Mouse (Mus musculus): ENCODE results near the gene Unc5c. TPM values are rescaled to one million over a fixed set of nuclear protein-coding genes. Genes with fewer than 3 reads are reported as not detected.

Gene Unc5c
- polyA plus RNA-seq, 1 experiment from 2014 or later: 15.1 TPM

DNA sequence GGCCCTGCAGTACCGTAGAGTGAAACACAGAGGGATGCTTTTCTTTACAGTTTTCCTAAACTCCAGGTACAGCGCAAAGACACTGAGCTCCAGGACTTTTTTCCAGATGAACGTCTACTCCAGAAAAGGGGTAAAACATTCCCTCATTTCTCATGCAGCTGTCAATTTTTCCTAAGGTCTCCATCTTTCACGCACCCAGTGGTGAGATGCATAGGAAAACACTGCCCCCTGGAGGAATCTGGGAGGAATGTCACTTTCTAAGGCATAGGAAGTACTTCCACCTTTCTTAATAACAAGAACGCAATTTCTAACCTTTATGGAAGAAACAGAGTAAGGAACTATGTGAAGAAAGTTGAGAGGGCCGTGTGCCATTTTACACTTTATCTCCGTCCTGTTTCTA lies 373.8 kb downstream of the Unc5c start:
- DNase-seq (peak; percentile 84), ATAC-seq (ENCODE audit: low FRiP score, low TSS enrichment) (no peak; the same call in 1 of the 2 replicates)
- Histone ChIP-seq H3K36me3 (ENCODE audit: control insufficient read depth, insufficient read depth, low read length) (no peaks in the 10 kb centered on the region), H3K27me3 (ENCODE audit: control insufficient read depth, insufficient read depth, low read length) (no peaks in the 10 kb centered on the region), H3K4me2 (ENCODE audit: low read length) (no peak overlapping the region), H3K27ac (replicated peaks; ENCODE audit: low read depth, low read length) (no peak overlapping the region), H3K4me1 (ENCODE audit: control insufficient read depth, insufficient read depth, low read length) (no peaks in the 10 kb centered on the region), H3K9ac (replicated peaks; ENCODE audit: low read length) (no peak overlapping the region), H3K9me3 (ENCODE audit: control insufficient read depth, low read length) (no peaks in the 10 kb centered on the region), H3K4me3 (replicated peaks; ENCODE audit: low read depth, low read length) (no peak overlapping the region)
- WGBS: 40% methylated on average over 7 of the region's 7 CpGs

- no peak overlapping the region for H3K27ac ChIP-seq (replicated peaks; ENCODE audit: low read depth, low read length)
- no peaks in the 10 kb centered on the region for H3K4me1 ChIP-seq (ENCODE audit: control insufficient read depth, insufficient read depth, low read length)
- H3K36me3 ChIP-seq (ENCODE audit: control insufficient read depth, insufficient read depth, low read length): no peaks in the 10 kb centered on the region
- no peak overlapping the region for H3K4me2 ChIP-seq (ENCODE audit: low read length)
- ATAC-seq (ENCODE audit: low FRiP score, low TSS enrichment) (no peak), DNase-seq (no peak)
- H3K4me3 ChIP-seq (replicated peaks; ENCODE audit: low read depth, low read length): no peak overlapping the region
- no peaks in the 10 kb centered on the region for H3K9me3 ChIP-seq (ENCODE audit: control insufficient read depth, low read length)
- no peak overlapping the region for H3K9ac ChIP-seq (replicated peaks; ENCODE audit: low read length)
- no peaks in the 10 kb centered on the region for H3K27me3 ChIP-seq (ENCODE audit: control insufficient read depth, insufficient read depth, low read length)
- 46% methylated on average over 1 of the region's 1 CpGs for WGBS
These were observed 384.2 kb downstream of the Unc5c start for GRCm38 (mm10) chr3:141849206-141849605.

DNA sequence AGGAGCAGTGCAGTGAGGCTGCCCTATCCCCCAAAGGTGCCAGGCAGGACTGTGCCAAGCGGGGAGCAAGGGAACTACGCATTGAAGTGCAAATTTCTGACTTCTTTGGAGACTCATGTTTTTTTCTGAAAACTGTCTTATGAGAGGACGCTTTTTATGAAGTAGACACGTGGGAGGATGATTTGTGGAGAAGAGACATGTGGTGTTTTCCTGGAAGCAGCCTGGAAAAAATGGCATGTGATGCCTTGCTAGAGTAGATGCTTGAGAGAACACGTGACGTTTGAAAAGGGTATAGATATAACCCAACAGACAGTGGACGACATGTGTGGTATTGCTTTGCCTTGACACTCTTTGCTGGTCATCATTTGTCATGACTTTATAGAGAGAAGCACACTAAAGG lies 385.1 kb downstream of the Unc5c start:
- Histone ChIP-seq H3K27me3 (ENCODE audit: control insufficient read depth, insufficient read depth, low read length) (no peaks in the 10 kb centered on the region), H3K27ac (replicated peaks; ENCODE audit: low read depth, low read length) (no peak overlapping the region), H3K36me3 (ENCODE audit: control insufficient read depth, insufficient read depth, low read length) (no peaks in the 10 kb centered on the region), H3K4me1 (ENCODE audit: control insufficient read depth, insufficient read depth, low read length) (no peaks in the 10 kb centered on the region), H3K4me3 (replicated peaks; ENCODE audit: low read depth, low read length) (no peak overlapping the region), H3K9me3 (ENCODE audit: control insufficient read depth, low read length) (no peaks in the 10 kb centered on the region), H3K9ac (replicated peaks; ENCODE audit: low read length) (no peak overlapping the region), H3K4me2 (ENCODE audit: low read length) (no peak overlapping the region)
- ATAC-seq (ENCODE audit: low FRiP score, low TSS enrichment): no peak
- DNase-seq: no peak
- 68% methylated on average over 7 of the region's 7 CpGs for WGBS

DNA sequence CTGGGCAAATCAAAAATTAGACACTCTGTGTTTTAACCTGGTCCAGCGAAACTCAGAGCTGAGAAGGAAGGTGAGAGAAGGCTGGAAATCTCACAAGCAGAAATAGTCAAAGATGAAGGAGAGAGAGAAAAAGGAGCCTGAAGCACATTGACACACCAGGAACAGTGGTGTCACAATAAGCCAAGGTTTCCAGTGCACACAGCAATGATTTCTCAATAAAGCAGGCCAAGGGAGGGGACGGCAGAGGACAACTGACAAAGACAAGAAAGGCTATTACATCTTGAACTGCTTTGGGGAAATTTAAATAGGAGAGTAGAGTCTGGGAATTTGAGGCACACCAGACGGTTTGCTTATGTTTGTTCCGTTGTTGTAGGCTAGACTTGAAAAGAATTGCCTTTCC lies 389.3 kb downstream of the Unc5c start:
- H3K27ac ChIP-seq (replicated peaks; ENCODE audit: low read depth, low read length): no peak overlapping the region
- no peak overlapping the region for H3K4me2 ChIP-seq (ENCODE audit: low read length)
- no peak for DNase-seq
- no peaks in the 10 kb centered on the region for H3K36me3 ChIP-seq (ENCODE audit: control insufficient read depth, insufficient read depth, low read length)
- no peak overlapping the region for H3K9ac ChIP-seq (replicated peaks; ENCODE audit: low read length)
- 84% methylated on average over 4 of the region's 4 CpGs for WGBS
- no peaks in the 10 kb centered on the region for H3K9me3 ChIP-seq (ENCODE audit: control insufficient read depth, low read length)
- H3K4me3 ChIP-seq (replicated peaks; ENCODE audit: low read depth, low read length): no peak overlapping the region
- H3K27me3 ChIP-seq (ENCODE audit: control insufficient read depth, insufficient read depth, low read length): no peaks in the 10 kb centered on the region
- H3K4me1 ChIP-seq (ENCODE audit: control insufficient read depth, insufficient read depth, low read length): no peaks in the 10 kb centered on the region
- ATAC-seq (ENCODE audit: low FRiP score, low TSS enrichment): no peak

- H3K9me3 ChIP-seq (ENCODE audit: control insufficient read depth, low read length): no peaks in the 10 kb centered on the region
- no peak overlapping the region for H3K9ac ChIP-seq (replicated peaks; ENCODE audit: low read length)
- H3K4me1 ChIP-seq (ENCODE audit: control insufficient read depth, insufficient read depth, low read length): no peaks in the 10 kb centered on the region
- WGBS: 95% methylated on average over 8 of the region's 8 CpGs
- H3K4me2 ChIP-seq (ENCODE audit: low read length): no peak overlapping the region
- no peak overlapping the region for H3K4me3 ChIP-seq (replicated peaks; ENCODE audit: low read depth, low read length)
- H3K27ac ChIP-seq (replicated peaks; ENCODE audit: low read depth, low read length): no peak overlapping the region
- DNase-seq: no peak
- H3K36me3 ChIP-seq (ENCODE audit: control insufficient read depth, insufficient read depth, low read length): no peaks in the 10 kb centered on the region
- no peaks in the 10 kb centered on the region for H3K27me3 ChIP-seq (ENCODE audit: control insufficient read depth, insufficient read depth, low read length)
- no peak for ATAC-seq (ENCODE audit: low FRiP score, low TSS enrichment)
These were observed 392.1 kb downstream of the Unc5c start for GRCm38 (mm10) chr3:141857123-141857522.

DNA sequence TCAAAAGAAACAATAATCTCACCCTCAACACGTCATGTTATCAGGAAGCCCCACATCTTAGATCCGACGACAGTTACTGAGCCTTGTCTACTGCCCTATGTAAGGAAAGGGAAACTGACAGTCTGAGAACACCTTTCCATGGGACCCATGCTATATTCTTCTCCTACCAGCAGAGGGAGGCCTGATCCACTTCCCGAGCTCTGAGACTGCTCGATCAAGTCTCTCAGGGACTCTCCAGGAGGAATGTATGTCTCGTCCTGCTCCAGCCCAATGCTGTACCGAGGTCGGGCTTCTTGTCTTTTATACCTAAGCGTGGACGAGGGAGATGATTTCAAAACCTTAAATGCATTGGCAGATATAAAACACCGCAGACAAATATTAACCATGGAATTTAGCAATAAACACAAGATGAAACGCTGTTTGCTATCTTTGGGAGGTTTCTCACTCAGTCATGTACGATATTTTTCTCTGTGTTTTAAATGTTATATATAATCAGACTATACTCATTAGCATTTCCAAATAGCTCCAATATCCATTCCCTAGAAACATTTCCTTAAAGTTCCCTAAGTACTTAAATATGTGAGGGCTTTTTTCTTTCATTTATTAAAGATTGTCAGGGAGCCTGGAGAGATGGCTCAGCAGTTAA lies 397.9 kb downstream of the Unc5c start:
- Histone ChIP-seq H3K27ac (replicated peaks; ENCODE audit: low read depth, low read length) (no peak overlapping the region), H3K9ac (replicated peaks; ENCODE audit: low read length) (no peak overlapping the region), H3K9me3 (ENCODE audit: control insufficient read depth, low read length) (no peaks in the 10 kb centered on the region), H3K4me1 (ENCODE audit: control insufficient read depth, insufficient read depth, low read length) (no peaks in the 10 kb centered on the region), H3K27me3 (ENCODE audit: control insufficient read depth, insufficient read depth, low read length) (no peaks in the 10 kb centered on the region), H3K4me3 (replicated peaks; ENCODE audit: low read depth, low read length) (no peak overlapping the region), H3K36me3 (ENCODE audit: control insufficient read depth, insufficient read depth, low read length) (no peaks in the 10 kb centered on the region), H3K4me2 (ENCODE audit: low read length) (peak overlapping the region; percentile 42)
- ATAC-seq (ENCODE audit: low FRiP score, low TSS enrichment) (peak; percentile 78), DNase-seq (peak; percentile 87)
- WGBS: 22% methylated on average over 13 of the region's 13 CpGs

GRCm38 (mm10) chr3:141871805-141872204 lies 406.8 kb downstream of the Unc5c start:
- Histone ChIP-seq H3K9me3 (ENCODE audit: control insufficient read depth, low read length) (no peaks in the 10 kb centered on the region), H3K4me3 (replicated peaks; ENCODE audit: low read depth, low read length) (no peak overlapping the region), H3K27me3 (ENCODE audit: control insufficient read depth, insufficient read depth, low read length) (no peaks in the 10 kb centered on the region), H3K4me2 (ENCODE audit: low read length) (no peak overlapping the region), H3K9ac (replicated peaks; ENCODE audit: low read length) (no peak overlapping the region), H3K4me1 (ENCODE audit: control insufficient read depth, insufficient read depth, low read length) (no peaks in the 10 kb centered on the region), H3K36me3 (ENCODE audit: control insufficient read depth, insufficient read depth, low read length) (no peaks in the 10 kb centered on the region), H3K27ac (replicated peaks; ENCODE audit: low read depth, low read length) (no peak overlapping the region)
- DNase-seq (no peak), ATAC-seq (ENCODE audit: low FRiP score, low TSS enrichment) (no peak)
- WGBS: 78% methylated on average over 3 of the region's 3 CpGs

DNA sequence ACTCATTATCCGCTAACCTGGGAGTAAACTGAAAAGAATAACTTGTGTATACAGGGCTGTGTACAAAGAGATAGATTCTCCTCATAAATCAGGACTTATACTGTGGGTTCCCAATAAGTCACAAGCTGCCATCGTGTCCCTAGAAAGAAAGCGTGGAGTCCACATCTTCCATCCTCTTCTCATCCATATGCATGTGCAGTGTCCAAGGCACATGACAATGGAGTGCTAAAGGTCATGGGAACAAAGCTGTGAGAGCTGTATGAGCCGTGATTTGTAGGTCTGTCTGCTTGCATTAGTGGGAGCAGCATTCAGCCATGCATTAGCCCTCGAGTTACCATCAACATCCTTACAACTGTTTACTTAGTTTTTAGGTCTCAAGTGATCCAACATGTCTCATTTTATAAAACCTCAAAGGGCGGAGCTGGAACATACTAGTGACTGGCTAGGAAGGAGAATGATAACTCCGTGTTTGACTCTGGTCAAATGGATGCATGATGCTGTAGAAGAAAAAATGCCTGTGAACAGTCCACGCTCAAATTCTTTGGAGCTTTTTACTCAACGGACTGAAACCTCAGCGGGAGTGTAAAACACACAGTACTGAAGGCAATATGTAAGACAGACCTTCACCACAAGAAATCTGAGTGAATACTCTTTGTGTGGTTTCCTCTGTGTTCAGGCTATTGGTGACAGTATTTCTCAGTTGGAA lies 407.5 kb downstream of the Unc5c start:
- no peaks in the 10 kb centered on the region for H3K27me3 ChIP-seq (ENCODE audit: control insufficient read depth, insufficient read depth, low read length)
- no peaks in the 10 kb centered on the region for H3K4me1 ChIP-seq (ENCODE audit: control insufficient read depth, insufficient read depth, low read length)
- DNase-seq (no peak), ATAC-seq (ENCODE audit: low FRiP score, low TSS enrichment) (no peak)
- no peak overlapping the region for H3K4me3 ChIP-seq (replicated peaks; ENCODE audit: low read depth, low read length)
- 45% methylated on average over 10 of the region's 10 CpGs for WGBS
- no peak overlapping the region for H3K9ac ChIP-seq (replicated peaks; ENCODE audit: low read length)
- H3K4me2 ChIP-seq (ENCODE audit: low read length): no peak overlapping the region
- no peaks in the 10 kb centered on the region for H3K36me3 ChIP-seq (ENCODE audit: control insufficient read depth, insufficient read depth, low read length)
- no peaks in the 10 kb centered on the region for H3K9me3 ChIP-seq (ENCODE audit: control insufficient read depth, low read length)
- H3K27ac ChIP-seq (replicated peaks; ENCODE audit: low read depth, low read length): no peak overlapping the region

DNA sequence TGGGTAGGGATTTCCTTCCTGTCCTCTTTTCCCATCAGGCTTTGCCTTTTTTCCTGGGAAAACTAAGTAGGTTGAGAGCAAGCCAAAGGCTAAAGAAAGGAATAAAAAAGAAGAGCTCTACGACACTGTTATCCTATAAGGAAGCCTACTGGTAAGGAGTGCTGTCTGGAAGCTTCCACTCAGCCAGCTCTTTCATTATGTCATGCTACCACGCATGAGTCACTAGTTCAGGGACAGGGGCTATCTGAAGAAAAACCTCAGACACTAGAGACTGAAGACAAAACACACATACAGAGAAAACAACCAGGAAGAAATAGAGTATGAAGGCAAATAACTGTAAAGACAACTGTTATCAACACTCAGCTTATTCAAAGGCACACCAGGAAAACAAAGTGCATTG lies 417.5 kb downstream of the Unc5c start:
- ATAC-seq (ENCODE audit: low FRiP score, low TSS enrichment): no peak

More for the DNA sequence above, 417.5 kb downstream of the Unc5c start:
- Histone ChIP-seq H3K27me3 (ENCODE audit: control insufficient read depth, insufficient read depth, low read length) (no peaks in the 10 kb centered on the region), H3K4me1 (ENCODE audit: control insufficient read depth, insufficient read depth, low read length) (no peaks in the 10 kb centered on the region), H3K4me3 (replicated peaks; ENCODE audit: low read depth, low read length) (no peak overlapping the region), H3K27ac (replicated peaks; ENCODE audit: low read depth, low read length) (no peak overlapping the region), H3K9ac (replicated peaks; ENCODE audit: low read length) (no peak overlapping the region), H3K9me3 (ENCODE audit: control insufficient read depth, low read length) (no peaks in the 10 kb centered on the region), H3K36me3 (ENCODE audit: control insufficient read depth, insufficient read depth, low read length) (no peaks in the 10 kb centered on the region), H3K4me2 (ENCODE audit: low read length) (no peak overlapping the region)
- 80% methylated on average over 2 of the region's 2 CpGs for WGBS
- DNase-seq: no peak

Data from midbrain, embryonic 14.5 days (tissue).